Mouse (Mus musculus) thymus, postnatal 0 days (tissue): Measurements from ENCODE around the gene Fam160a1. TPM values are rescaled to one million over a fixed set of nuclear protein-coding genes. Genes with fewer than 3 reads are reported as not detected.

Source experiments
- DNase-seq: peaks from one replicate; pipeline ENCODE4 v3.0.0-alpha.2; 2015; ENCODE audit warnings: low spot score
- polyA plus RNA-seq: library from polyadenylated mRNA; unstranded; fragments of >200 nt; fragmentation: Nextera tagmentation; extraction: Ambion mirVana; gene quantifications from 2 replicates; pipeline ENCODE4 v1.2.1, GENCODE M21; 2015

The Fam160a1 gene
- polyA plus RNA-seq, 1 experiment from 2014 or later = 2.3 TPM

DNA sequence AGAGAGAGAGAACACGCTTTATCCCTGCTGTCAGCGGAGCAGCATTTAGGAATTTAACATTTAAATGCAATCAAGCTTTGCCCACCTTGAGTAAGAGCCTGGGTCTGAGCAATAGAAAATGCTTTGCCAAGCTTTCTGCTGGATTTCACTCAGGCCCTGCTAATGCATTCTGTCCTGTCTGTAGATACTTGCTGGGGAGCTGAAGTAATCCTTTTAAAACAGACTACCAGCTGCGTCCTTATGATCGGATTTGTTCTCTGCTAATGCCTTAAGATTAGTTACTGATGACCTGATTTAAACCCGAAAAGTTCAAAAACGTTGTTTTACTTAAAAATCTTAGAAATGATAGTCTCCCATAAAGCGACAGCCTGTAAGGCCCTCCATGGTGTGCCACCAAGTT lies 136.0 kb downstream of the Fam160a1 start:
- no peak for DNase-seq

DNA sequence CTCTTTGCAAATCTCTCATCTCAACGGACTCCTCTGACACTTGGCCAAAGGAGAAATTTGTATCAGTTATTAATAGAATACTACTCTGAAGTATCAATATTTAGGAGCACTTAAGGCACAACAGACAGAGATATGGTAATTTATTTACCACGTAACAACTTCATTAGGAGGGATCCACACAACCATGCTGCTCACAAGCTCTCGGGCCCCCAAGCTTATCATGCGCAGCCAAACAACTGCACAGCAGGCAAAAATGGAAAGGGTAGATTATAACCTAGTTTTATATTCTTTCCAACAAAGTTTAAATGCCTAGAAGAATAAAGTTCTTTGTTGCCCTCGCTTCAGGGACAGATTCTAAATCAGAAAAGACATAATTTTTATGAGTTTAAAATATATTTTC lies 137.1 kb downstream of the Fam160a1 start:
- no peak for DNase-seq

DNA sequence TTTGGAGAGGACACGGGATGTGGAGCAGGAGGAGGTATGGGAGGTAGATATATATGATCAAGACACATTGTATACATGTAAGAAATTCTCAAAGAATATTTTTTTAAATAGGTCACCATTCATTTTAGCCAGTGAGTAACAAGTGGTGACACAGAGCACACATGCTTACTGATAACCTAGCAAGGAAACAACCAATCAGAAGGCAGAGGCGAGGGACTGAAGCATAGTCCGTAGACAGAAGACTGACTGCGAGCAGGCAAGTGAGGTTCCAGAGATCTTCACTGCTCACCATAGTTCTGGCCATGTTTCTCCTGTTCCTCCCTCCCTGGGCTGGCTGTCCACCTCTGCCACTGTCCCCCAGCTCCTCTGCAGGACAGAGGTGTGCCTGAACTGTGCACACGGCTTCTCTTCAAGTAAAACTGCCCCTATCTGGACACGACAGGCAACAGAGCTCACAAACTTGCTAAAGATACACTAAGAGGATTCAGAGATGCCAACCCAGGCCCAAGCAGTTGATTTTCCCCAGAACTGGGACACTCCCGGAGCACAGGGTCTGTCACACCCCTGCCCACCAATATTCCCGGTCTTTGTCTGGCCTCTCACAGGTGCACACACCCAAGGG lies 137.7 kb downstream of the Fam160a1 start:
- no peak for DNase-seq

DNA sequence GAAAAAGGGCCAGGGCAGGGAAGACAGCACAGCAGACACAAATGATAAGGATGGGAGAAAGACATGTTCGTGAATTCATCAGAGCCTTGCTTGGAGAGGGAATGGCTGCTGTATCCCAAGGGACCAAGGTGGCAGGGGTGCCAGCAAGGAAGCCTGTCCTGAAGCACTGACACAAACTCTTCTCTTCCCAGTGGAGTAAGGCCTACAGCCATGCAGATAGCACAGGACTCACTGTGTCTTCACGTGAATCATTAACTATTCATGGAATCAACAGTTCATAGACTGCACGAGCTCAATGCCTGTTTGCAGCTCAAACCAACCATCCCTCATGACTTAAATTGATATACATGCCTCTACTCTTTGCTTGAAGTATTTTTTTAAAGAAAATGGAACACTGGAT lies 139.1 kb downstream of the Fam160a1 start:
- no peak for DNase-seq

DNA sequence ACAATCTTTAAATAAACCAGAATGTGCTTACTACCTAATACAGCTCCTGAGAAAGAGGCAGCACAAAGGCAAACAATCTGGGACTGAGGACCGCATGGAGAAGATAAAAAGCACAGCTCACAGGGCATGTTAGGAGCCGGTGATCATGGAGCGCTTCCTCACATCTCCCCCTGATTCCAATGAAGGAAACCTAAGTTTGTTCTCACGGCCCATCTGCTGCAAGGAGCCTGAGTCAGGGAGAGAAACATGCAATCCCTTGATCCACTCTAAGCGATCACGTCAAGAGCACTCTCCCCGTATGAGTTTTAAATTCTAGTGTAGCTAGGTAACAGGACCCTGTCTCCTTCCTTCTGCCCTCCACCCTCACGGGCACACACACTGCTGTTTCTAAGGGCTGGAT lies 140.0 kb downstream of the Fam160a1 start:
- no peak for DNase-seq

DNA sequence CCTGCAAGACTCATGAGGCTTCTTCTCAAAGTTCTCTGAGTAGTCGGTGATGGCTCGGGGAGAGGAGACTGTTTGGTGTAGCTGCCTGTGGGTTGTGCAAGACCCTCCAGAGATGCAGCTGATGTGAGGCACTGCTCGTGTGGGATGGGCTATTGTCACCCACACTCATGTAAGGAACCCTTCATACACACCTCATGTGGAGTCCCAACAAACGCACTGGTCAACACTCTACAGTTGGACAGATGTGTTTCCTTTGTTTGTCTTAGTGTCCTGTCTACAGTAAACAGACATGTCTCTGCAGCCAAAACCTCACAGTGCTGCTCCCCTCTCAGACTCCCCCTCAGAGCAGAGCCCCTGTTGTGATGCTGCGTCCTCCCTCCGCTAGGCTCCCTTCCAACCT lies 147.2 kb downstream of the Fam160a1 start:
- DNase-seq = no peak

DNA sequence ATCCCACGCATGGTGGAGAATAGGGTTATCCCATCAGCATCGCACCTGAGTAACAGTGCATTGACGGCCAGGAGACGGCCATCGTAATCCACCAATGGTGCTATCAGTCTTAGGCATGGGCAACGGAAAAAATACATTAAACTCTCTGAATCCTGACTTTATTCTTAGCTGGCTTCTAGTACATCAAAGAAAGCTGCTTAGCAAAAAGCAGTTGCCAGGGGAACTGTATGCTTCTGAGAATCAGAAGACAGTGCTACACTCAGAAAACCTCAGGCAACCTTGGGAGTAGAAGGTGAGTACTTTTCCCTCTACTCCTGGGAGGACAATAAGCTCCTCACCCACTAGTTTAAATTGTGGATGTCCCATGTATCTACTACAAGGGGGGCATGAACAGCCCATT lies 149.4 kb downstream of the Fam160a1 start:
- DNase-seq = no peak

DNA sequence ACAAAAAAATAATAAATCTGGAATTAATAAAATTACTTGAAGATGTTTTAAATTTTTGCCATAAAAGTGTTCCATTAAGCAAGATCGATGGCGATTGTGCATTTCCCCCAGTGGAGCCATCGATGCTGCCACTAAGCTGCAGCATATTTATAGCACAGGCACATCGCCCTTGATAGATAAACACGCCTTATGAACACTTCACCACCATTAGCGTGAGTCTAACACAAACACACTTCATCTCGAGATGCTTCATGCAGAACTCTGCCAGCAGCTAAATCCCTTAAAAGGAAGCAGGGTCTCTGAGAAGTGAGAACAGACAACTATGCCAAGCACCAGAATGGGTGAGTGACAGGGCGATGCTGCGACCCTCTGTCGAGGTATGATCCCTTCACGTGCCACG lies 150.4 kb downstream of the Fam160a1 start:
- DNase-seq = no peak

DNA sequence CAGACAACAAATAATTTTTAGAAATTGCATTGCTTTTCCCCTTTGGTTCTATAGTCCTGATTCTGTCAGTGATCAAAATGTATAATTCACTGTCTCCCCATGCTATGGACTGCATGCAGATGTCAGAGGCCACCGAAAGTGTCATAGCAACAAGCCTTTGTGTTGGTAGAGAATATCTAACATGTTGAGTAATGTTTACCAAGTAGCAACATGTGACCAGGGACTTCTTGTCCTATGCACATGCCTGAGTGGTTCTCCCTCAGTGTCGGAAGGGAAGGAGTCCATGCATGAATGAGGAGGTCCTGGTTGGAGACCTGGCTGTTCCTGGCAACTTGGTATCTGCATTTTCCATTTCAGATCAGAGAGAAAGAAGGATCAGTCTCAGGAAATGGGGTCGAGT lies 150.9 kb downstream of the Fam160a1 start:
- no peak for DNase-seq

DNA sequence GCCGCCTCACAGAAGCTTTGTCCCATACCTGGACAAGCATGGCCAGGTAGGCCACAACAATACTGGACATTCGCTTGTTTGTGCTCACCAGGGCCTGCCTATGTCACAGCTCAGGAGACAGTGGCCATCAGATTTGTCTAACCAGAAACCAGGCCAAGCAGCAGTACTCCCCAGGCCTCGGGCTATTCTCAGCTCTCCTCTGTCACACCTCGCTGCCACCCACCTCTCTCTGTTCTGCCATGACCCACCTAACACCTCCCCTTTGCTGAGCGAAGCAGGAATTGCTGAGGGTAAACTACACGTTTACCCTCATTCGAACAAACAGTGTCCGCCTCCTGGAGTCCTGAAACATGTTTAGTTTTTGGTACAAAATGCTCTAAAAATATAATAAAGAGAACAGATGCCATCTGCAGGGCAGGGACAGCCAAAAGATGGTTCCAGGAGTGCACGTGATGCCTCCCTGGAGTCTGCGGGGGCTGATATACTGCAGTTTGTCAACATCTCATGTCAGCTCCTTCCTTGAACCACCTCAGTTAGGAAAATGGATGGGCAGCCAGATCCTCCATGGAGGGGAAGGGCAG lies 152.4 kb downstream of the Fam160a1 start:
- DNase-seq = no peak

DNA sequence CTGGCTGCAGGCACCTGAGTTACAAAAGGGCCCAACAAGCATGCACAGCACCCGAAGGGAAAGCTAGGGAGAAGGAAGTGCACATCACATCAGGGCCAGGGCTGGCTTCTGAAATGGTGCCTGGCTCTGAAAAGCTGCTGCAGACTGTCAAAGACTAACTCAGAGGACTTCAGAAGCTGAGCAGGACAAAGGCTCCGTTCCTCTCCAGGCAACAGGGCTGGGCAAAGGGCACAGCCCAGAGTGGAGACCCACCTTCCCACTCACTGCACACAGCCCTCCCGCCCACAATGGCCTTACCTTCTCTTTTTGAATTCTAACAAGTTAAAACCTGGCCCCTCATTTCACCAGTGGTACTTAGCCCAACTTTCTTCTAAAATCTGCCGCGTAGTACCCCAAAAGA lies 153.3 kb downstream of the Fam160a1 start:
- no peak for DNase-seq

DNA sequence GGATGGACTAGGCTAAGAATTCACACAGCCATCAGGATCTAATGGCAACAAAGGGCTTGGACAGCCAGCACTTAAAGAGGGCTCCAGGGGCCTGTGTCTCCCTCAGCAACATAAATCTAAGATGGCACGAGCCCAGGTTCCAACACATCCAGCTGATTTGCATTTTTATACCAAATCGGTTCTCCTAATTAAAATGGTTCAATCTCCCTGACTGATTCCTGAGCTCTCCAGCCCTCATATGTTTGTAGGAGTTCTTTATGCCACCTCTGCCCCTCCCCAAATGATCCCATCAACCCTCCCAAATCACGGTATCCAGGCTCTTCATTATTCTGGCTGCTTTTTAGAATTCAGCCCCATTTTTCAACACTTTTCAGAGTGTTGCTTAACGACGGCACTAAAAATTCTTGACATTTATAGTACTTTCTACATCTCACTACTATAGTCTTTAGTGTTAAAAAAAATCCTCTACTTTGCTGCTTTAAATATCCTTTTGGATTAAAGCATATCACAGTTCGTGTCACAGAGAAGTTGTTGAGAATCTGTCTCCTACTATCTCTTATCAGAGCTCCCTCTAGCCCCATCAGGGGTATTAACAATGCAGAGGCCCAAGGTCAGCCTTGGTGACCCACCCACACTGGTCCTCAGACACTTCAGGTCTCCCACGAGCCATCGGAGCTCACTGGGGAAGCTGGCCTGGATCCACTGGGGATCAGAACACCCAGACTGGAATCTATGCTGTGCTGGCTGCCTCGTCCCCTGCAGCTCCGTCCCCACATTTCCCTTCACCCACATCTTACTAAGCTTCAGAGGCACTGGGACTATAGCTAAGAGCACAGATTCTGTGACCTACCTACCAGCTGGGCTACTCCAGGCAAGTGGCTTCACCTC lies 154.9 kb downstream of the Fam160a1 start:
- DNase-seq = no peak

DNA sequence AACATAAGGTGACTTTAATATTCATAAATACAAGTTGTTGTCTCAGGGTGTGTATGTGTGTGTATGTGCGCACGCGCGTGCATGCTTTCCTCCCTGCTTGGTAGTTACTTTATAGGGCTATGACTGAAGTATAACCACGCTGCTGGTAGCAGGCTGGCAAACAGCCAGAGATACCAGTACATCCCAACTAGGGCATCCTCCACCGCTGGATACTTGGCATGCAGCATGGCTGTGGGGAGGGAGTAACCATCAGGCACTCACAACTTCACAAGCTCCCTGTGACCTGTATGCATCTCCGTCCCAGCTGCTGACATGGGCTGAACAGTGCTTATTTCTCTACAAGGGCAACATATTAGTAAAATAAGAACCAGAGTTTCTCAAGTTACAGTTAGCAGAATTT lies 157.4 kb downstream of the Fam160a1 start:
- no peak for DNase-seq

DNA sequence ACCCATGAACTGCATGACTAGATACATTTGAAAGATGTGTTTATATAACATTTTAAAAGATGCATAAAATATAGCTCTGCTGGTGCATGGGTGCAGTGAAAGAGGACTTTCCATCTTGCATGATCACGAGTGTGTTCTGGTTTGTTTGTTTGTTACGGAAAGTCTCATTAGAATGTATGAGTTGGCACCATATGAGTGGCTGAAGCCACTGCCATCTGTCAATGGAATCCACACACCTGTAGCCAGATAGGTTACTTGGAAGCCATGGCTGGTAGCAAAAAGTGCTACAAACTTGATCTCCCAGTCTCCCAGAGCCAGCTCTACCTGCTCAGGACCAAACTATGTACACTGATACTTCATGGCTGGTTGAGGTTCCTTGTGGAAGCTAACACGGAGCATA lies 161.6 kb downstream of the Fam160a1 start:
- DNase-seq = no peak

DNA sequence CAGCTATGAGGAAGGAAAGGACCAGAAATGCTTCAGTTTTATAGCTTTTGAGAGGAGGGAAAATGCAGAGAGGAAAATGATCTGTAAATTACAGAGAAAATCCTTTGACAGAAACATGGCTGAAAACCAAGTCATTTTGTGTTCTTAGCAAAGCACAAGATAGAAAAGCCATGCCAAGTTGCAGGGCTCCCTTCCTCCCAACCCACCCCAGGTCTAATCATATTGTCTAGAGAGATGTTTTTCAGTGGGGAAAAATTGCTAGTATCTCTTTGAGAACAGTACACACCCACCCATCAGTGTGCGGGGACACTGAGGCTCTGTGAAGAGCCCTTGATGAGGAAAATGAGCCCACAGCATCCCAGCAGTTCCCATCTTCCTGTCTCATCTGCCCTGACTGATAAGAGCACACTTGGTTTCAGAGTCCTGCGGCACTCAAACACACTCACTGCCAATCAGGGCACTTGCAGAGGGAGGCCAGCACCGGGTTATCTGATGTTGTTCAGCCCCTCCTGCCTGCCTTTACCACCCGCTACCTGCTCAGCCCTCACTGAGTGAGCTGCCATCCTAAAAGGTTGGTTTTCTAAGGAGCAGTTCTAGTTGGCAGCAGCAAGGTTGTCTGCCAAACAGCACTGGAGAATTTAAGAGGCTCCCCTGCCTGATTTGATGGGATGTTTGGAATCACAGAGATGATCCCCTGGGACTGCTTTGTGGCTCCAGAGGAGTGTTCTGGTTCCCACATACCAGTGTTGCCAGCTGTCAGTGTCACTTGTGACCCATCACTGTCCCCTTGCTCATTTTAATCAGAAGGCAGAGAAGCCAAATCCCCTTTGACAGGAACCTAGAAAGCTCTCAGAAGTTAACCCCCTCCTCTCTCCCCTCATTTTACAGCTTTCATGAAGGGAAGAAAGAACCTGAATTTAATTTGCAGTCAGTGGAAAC lies 164.1 kb downstream of the Fam160a1 start:
- DNase-seq = no peak

DNA sequence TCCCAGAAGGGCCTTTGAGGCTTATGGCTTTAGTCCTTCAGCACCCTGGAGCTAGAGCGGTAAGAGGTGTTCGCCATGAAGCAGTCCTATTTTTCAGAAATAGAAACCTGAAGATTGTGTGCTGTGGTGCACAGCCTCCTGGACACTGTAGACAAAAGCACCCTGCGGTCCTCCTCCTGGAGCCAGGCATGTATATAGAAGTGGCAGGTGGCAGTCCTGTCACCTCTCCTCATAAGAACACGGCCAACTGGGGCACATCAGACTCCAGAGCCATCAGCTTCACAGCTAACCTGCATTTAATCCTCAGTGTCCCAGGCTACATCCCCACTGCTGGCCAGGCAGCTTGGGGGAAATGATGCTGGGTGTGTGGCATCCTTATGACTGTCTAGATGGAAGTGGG lies 167.9 kb downstream of the Fam160a1 start:
- DNase-seq = no peak

DNA sequence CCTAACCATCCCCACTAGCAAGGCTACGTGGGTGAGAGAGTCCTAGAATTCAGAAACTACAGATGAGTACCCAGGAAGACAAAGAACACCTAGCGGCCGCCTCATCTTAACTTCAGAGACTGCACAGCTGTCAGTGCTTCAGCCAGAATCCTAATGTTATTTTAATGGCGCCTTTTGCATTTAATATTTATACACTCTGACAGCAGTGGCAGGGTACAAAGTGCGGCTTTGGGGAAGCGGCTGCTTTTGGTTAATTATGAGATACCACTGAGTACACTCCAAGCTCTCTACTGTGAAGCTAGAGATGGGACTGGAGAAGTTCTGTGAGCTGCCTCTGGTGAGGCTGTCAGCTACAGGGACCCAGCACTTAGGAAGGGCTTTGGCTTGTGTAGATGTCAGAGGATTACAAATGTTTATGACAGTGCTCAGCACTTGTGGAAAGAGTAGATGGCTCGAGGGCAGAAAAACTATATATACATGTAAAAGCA lies 171.5 kb downstream of the Fam160a1 start:
- DNase-seq = no peak

DNA sequence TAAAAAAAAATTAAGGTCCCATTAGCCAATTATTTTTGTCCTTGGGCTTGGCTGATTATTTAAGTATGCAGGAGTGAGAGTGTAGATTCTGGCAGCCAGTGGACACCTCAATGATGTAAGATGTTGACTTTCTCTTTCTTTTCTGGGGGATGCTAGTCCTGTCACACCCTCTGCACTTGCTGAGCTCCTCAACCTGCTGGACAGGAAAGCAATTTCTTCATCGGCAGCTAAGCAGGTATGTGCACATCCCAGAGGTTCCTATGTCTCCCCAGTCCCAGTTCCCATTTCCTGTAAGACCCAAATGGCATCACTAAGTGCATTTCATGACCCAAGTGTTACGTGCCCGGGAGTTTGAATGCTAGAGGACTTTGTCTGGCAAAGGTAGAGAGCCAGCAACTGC lies 172.3 kb downstream of the Fam160a1 start:
- no peak for DNase-seq

DNA sequence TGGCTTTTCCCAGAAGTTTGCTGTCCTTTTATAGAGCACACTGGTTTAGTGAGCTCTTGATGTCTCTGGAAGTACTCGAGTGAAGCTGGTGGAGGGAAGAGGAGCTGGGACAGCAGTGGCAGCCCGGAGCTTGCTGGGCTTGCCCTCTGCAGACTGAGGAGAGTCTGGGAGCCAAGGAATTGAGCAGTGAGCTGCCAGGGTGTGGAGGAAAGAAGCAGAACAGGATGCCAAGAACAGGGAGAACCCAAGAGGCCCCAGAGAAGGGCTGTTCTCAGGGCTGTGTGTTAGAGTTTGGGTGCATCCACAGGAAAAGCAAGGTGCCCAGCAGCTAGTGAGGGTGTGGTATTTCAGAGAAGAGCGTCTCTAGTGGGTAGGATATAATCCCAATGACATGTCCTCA lies 175.3 kb downstream of the Fam160a1 start:
- no peak for DNase-seq

DNA sequence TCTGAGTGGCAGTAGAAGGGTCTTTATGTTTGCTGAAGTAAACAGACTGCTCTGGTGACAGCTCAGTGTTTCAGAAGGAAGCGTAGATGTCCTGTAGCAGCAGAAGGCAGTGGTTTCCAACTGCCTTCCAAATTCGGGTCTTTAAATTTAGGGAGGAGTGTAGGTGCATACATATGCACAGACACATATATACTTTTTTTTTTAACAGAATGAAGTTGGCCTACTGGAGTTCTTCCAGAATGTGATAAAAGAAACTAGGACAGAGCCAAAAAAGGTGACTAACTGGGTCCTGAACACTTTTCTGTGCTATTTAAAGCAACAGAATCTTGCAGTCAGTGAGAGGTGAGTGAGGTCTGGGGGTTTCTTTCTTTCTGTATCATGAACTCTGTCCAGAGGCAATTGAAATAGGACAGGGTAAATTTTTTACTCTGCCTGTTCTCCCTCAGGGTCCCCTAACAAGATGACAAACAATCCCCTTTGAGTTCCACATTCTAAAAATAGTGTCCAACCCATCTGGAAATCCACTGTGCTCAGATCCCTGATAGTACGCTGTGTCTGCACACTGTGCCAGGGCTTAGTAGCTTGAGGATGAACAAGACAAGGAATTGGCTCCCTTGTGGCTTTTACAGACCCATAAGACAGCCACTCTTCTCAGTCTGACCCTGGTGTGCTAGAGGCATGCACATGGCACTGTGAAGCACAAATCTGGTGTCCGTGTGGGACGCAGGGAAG lies 180.2 kb downstream of the Fam160a1 start:
- DNase-seq = no peak

DNA sequence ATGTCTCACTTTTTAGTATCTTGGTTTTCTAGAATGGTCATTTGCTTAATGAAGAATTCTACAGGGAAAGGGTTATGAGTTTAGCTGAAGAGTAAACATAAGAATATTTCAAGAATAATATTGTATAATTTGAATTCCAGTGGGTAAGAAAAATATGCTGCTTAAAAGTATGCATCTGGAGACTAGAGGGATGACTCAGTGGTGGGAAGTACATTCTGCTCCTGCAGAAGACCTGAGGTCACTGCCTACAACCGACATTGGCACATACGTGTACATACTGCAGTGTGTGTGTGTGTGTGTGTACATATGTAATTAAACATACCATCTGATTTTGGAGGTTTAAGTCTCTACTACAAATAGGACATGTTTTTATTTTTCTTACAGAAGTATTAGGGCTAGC lies 181.5 kb downstream of the Fam160a1 start:
- no peak for DNase-seq
